Mouse (Mus musculus) ES-E14 (cell line): ENCODE measurements around the gene Gm10972. TPM values are rescaled to one million over a fixed set of nuclear protein-coding genes. Genes with fewer than 3 reads are reported as not detected.

Experiments used
- DNase-seq: peaks from one replicate; pipeline ENCODE4 v3.0.0-alpha.2; 2013; ENCODE audit warnings: low read depth, low spot score
- H3K27ac ChIP-seq: 2 replicates; pipeline ENCODE4 v1.5.1; 2012; ENCODE audit warnings: low read depth, mild to moderate bottlenecking, low read length, moderate library complexity, mixed read lengths; ENCODE audit not compliant: poor library complexity, insufficient read depth, severe bottlenecking
- H3K36me3 ChIP-seq: 2 replicates; pipeline ENCODE4 v1.6.1; 2012; ENCODE audit warnings: mild to moderate bottlenecking, low read length, moderate library complexity, mixed read lengths; ENCODE audit not compliant: control insufficient read depth, poor library complexity, insufficient read depth, severe bottlenecking
- H3K4me1 ChIP-seq, 2 experiments: fragments of 150-350 bp in 1 of 2; sonication (generic) in 1 of 2; 2 replicates each; pipeline ENCODE4 v1.6.1; 2012; ENCODE audit warnings: low read length in 2 of 2, mild to moderate bottlenecking in 1 of 2, mixed read lengths in 1 of 2; ENCODE audit not compliant: control insufficient read depth in 2 of 2, insufficient read depth in 2 of 2, poor library complexity in 1 of 2
- H3K4me3 ChIP-seq, 2 experiments: fragments of 150-350 bp in 1 of 2; sonication (generic) in 1 of 2; 2 replicates each; pipeline ENCODE4 v1.5.1; 2012; ENCODE audit warnings: low read length in 2 of 2, low read depth in 1 of 2, mild to moderate bottlenecking in 1 of 2, mixed read lengths in 1 of 2; ENCODE audit not compliant: insufficient read depth in 1 of 2, poor library complexity in 1 of 2, severe bottlenecking in 1 of 2
- H3K9ac ChIP-seq: 2 replicates; pipeline ENCODE4 v1.6.1; 2012; ENCODE audit warnings: low read depth, mild to moderate bottlenecking, low read length, mixed read lengths; ENCODE audit not compliant: poor library complexity, insufficient read depth, severe bottlenecking
- H3K9me3 ChIP-seq: fragments of 150-350 bp; sonication (generic); 2 replicates; pipeline ENCODE4 v1.6.1; 2012; ENCODE audit warnings: low read depth, mild to moderate bottlenecking, low read length; ENCODE audit not compliant: control insufficient read depth, insufficient read depth
- CHD2 ChIP-seq: IDR thresholded peaks from 2 replicates; pipeline ENCODE4 v1.6.1; 2014; ENCODE audit warnings: mild to moderate bottlenecking, low read depth, low read length, inconsistent platforms
- HCFC1 ChIP-seq: IDR thresholded peaks from 2 replicates; pipeline ENCODE4 v1.6.1; 2012; ENCODE audit warnings: low read length, inconsistent platforms, borderline replicate concordance; ENCODE audit not compliant: insufficient read depth
- MAFK ChIP-seq: IDR thresholded peaks from 2 replicates; pipeline ENCODE4 v1.6.1; 2014; ENCODE audit warnings: mild to moderate bottlenecking, low read depth, low read length, inconsistent platforms; ENCODE audit not compliant: insufficient read depth
- ZC3H11A ChIP-seq: IDR thresholded peaks from 2 replicates; pipeline ENCODE4 v1.6.1; 2012; ENCODE audit warnings: low read depth, mild to moderate bottlenecking, inconsistent platforms, low read length, borderline replicate concordance
- ZNF384 ChIP-seq: IDR thresholded peaks from 2 replicates; pipeline ENCODE4 v1.6.1; 2012; ENCODE audit warnings: low read depth, low read length, inconsistent platforms
- in situ Hi-C, 2 experiments: fragments of 600-800 bp; cut with MboI; formaldehyde crosslinking; loops; one replicate each; pipeline ENCODE4 v1.15.1; 2025; ENCODE audit warnings: low sequenced_read_pairs in 2 of 2, inconsistent platforms in 1 of 2; ENCODE audit not compliant: unreplicated experiment in 2 of 2
- total RNA-seq: library from RNA; depleted of rRNA; stranded (reverse); fragments of 300-350 nt; gene quantifications from 2 replicates; pipeline ENCODE4 v1.2.3, GENCODE M21; 2012

Gm10972 gene
- total RNA-seq, 1 experiment: not detected

- TF ChIP-seq HCFC1: no peak
- TF ChIP-seq CHD2: no peak
- no peak for TF ChIP-seq ZC3H11A
- TF ChIP-seq ZNF384: no peak
- TF ChIP-seq MAFK: no peak
- no peaks in the 10 kb centered on the region for H3K36me3 ChIP-seq
- no peak overlapping the region for H3K4me3 ChIP-seq
- in situ Hi-C loops: no loop called here
- no peak overlapping the region for H3K9ac ChIP-seq
- DNase-seq: no peak
- H3K4me1 ChIP-seq: peaks cover 1 to 3% of the 10 kb centered on the region in 2 experiments; a peak in 1 of 4 replicates
- no peak overlapping the region for H3K27ac ChIP-seq
- no peaks in the 10 kb centered on the region for H3K9me3 ChIP-seq
Observed at GRCm38 (mm10) chr3:94610581-94610980, 32.3 kb upstream of the Gm10972 start.

GRCm38 (mm10) chr3:94611343-94611742 lies 31.6 kb upstream of the Gm10972 start:
- no peak for DNase-seq
- in situ Hi-C loops: no loop called here
- Histone ChIP-seq H3K9ac (no peak overlapping the region), H3K27ac (no peak overlapping the region), H3K9me3 (no peaks in the 10 kb centered on the region), H3K4me1 (peaks cover 1 to 3% of the 10 kb centered on the region in 2 experiments; a peak in 1 of 4 replicates), H3K36me3 (no peaks in the 10 kb centered on the region), H3K4me3 (no peak overlapping the region)
- TF ChIP-seq HCFC1 (no peak), ZNF384 (no peak), MAFK (no peak), ZC3H11A (no peak), CHD2 (no peak)

DNA sequence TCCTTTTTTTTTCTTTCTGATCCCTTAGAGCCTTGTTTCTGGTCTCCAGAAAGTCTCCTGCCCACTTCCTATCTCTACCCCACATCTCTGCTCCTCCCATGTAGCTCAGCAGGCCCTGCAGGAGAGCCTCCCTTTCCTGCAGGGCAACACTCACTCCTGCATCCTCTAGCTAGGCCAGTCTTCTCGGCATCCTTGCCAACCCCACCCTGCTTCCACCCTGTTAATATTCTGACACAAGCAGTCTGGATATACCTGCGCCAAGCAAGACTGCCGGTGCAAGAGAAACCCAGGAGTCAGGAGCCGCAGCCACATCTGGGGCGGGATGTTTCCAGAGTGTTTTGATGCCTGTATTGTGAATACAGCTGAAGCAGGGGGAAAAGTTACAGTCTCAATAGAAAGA lies 31.1 kb upstream of the Gm10972 start:
- Histone ChIP-seq H3K9ac (no peak overlapping the region), H3K9me3 (no peaks in the 10 kb centered on the region), H3K4me1 (peaks cover 1 to 3% of the 10 kb centered on the region in 2 experiments; a peak in 1 of 4 replicates), H3K36me3 (no peaks in the 10 kb centered on the region), H3K27ac (no peak overlapping the region), H3K4me3 (no peak overlapping the region)
- TF ChIP-seq ZNF384 (no peak), ZC3H11A (no peak), MAFK (no peak), CHD2 (no peak), HCFC1 (no peak)
- no peak for DNase-seq
- in situ Hi-C loops: no loop called here

- Histone ChIP-seq H3K9ac (no peak overlapping the region), H3K4me1 (peaks cover 1 to 3% of the 10 kb centered on the region in 2 experiments; a peak in 1 of 4 replicates), H3K36me3 (no peaks in the 10 kb centered on the region), H3K4me3 (no peak overlapping the region), H3K27ac (no peak overlapping the region), H3K9me3 (no peaks in the 10 kb centered on the region)
- in situ Hi-C loops: no loop called here
- TF ChIP-seq MAFK (no peak), ZNF384 (no peak), ZC3H11A (no peak), HCFC1 (no peak), CHD2 (no peak)
- DNase-seq: no peak
Observed at GRCm38 (mm10) chr3:94612274-94612673, 30.6 kb upstream of the Gm10972 start.
